ENCODE assay signal across 20 mouse cellular contexts in genomic region chr5:37233010-37233557, GRCm38 (mm10). TPM values are rescaled to one million over a fixed set of nuclear protein-coding genes. Genes with fewer than 3 reads are reported as not detected.
DNase-seq lines count a peak whose midpoint lies in the region; ATAC-seq and TF ChIP-seq lines count a peak whose summit lies in the region.
"Had no signal": no experiment of that assay in that cellular context is flagged by ENCODE, and none has a peak within 500 bp of the region (broad histone marks: within the 10 kb centered on the region; RNA-seq: fewer than 3 reads in every experiment).

No protein-coding gene starts in this region.

- no peaks in the 10 kb centered on the region for H3K9me3 ChIP-seq in forebrain, embryonic 15.5 days
- no peaks in the 10 kb centered on the region for H3K9me3 ChIP-seq in forebrain, embryonic 14.5 days (replicated peaks; ENCODE audit: control insufficient read depth, low read length)
- H3K9me3 ChIP-seq: embryonic facial prominence, embryonic 10.5 days; hindbrain, embryonic 15.5 days; limb, embryonic 13.5 days; midbrain, embryonic 13.5 days had no signal

- no peak for DNase-seq in forebrain, embryonic 14.5 days (ENCODE audit: low spot score)
- peak; percentile 68 to 82 for DNase-seq in layer of hippocampus, adult 2 months (ENCODE audit: low spot score in 2 of 2)
- DNase-seq in layer of hippocampus, postnatal 10 days (ENCODE audit: low spot score in 2 of 2), result no peak
- DNase-seq in left cerebral cortex, adult 9 months (ENCODE audit: low spot score in 2 of 2), result peak; percentile 74 to 82
- peak; percentile 71 to 92 for DNase-seq in right cerebral cortex, postnatal 36 days (ENCODE audit: low spot score in 2 of 2)
- no peak for DNase-seq in adrenal gland, adult 2 months
- DNase-seq: adrenal gland, adult 8-10 months; cerebellum, adult 9-11 months; gastrocnemius, postnatal 14 days; kidney, adult 2 months; kidney, postnatal 4 days; lung, postnatal 4 days; thymus, adult 2 months had no signal

- WGBS in forebrain, embryonic 15.5 days, result 45% methylated on average over 9 of the region's 9 CpGs
- 52% methylated on average over 9 of the region's 9 CpGs for WGBS in forebrain, embryonic 14.5 days

- H3K4me2 ChIP-seq in forebrain, embryonic 15.5 days (replicated peaks), result no peak overlapping the region
- no peak overlapping the region for H3K4me2 ChIP-seq in forebrain, embryonic 14.5 days (ENCODE audit: low read length)
- H3K4me2 ChIP-seq: hindbrain, embryonic 15.5 days; limb, embryonic 13.5 days; midbrain, embryonic 13.5 days had no signal

- 0 out of 2 replicates have a peak, but pooled peaks cover 2% of the 10 kb centered on the region for H3K27me3 ChIP-seq in forebrain, embryonic 15.5 days
- H3K27me3 ChIP-seq in forebrain, embryonic 14.5 days (replicated peaks; ENCODE audit: control insufficient read depth, insufficient read depth, low read length), result no peaks in the 10 kb centered on the region; the same call in 1 of the 2 replicates
- H3K27me3 ChIP-seq: hindbrain, embryonic 15.5 days; Patski had no signal

- no peaks in the 10 kb centered on the region for H3K36me3 ChIP-seq in forebrain, embryonic 15.5 days
- no peaks in the 10 kb centered on the region for H3K36me3 ChIP-seq in forebrain, embryonic 14.5 days (ENCODE audit: control insufficient read depth, insufficient read depth, low read length)
- H3K36me3 ChIP-seq: embryonic facial prominence, embryonic 10.5 days; hindbrain, embryonic 15.5 days; limb, embryonic 13.5 days; midbrain, embryonic 13.5 days had no signal

- 0 out of 2 replicates have a peak, but pooled peaks cover 4% of the 10 kb centered on the region for H3K4me1 ChIP-seq in forebrain, embryonic 15.5 days
- H3K4me1 ChIP-seq in forebrain, embryonic 14.5 days (ENCODE audit: control insufficient read depth, insufficient read depth, low read length), result no peaks in the 10 kb centered on the region
- H3K4me1 ChIP-seq: limb, embryonic 13.5 days; midbrain, embryonic 13.5 days had no signal

- peak overlapping the region; percentile 37 for H3K27ac ChIP-seq in forebrain, embryonic 15.5 days (replicated peaks)
- H3K27ac ChIP-seq in forebrain, embryonic 14.5 days (ENCODE audit: low read depth, low read length), result no peak overlapping the region
- peak overlapping the region; percentile 82 for H3K27ac ChIP-seq in layer of hippocampus, adult 2 months
- H3K27ac ChIP-seq: embryonic facial prominence, embryonic 10.5 days; hindbrain, embryonic 15.5 days; limb, embryonic 13.5 days; midbrain, embryonic 13.5 days had no signal

- no peak overlapping the region for H3K9ac ChIP-seq in forebrain, embryonic 15.5 days (replicated peaks)
- no peak overlapping the region for H3K9ac ChIP-seq in forebrain, embryonic 14.5 days (ENCODE audit: low read length)
- H3K9ac ChIP-seq: hindbrain, embryonic 15.5 days; limb, embryonic 13.5 days; midbrain, embryonic 13.5 days had no signal

- ATAC-seq in forebrain, embryonic 15.5 days (replicated peaks), result peak; percentile 44; the same call in 1 of the 2 replicates
- no peak for ATAC-seq in forebrain, embryonic 14.5 days
- no peak for ATAC-seq in activated CD4-positive, CD25-positive, alpha-beta regulatory T cell, adult 4 months
- ATAC-seq: midbrain, embryonic 13.5 days; Patski had no signal

- no peak overlapping the region for H3K4me3 ChIP-seq in forebrain, embryonic 15.5 days
- no peak overlapping the region for H3K4me3 ChIP-seq in forebrain, embryonic 14.5 days (ENCODE audit: low read depth, low read length)
- H3K4me3 ChIP-seq in layer of hippocampus, adult 2 months, result no peak overlapping the region
- H3K4me3 ChIP-seq: embryonic facial prominence, embryonic 10.5 days; hindbrain, embryonic 15.5 days; limb, embryonic 13.5 days; midbrain, embryonic 13.5 days had no signal

- TF ChIP-seq CTCF in layer of hippocampus, adult 2 months (conservative IDR thresholded peaks at IDR 0.05), result no peak

RNA-seq across cellular contexts. Expression of gene Crmp1, which starts 8.7 kb away (rescaled TPM):
- polyA plus RNA-seq in forebrain, embryonic 15.5 days (2015; fragmentation: Nextera tagmentation; extraction: Ambion mirVana), result 790 and 813 TPM in 2 replicates
- 654 and 880 TPM in 2 replicates for polyA plus RNA-seq in forebrain, embryonic 14.5 days (2014; fragmentation: Nextera tagmentation; extraction: Ambion mirVana)
- 100 to 1,000 TPM; 234 to 238 TPM for total RNA-seq in layer of hippocampus, adult 2 months (2021)
- total RNA-seq in layer of hippocampus, postnatal 10 days (2021), result 100 to 1,000 TPM; 793 to 842 TPM
- polyA plus RNA-seq in activated CD4-positive, CD25-positive, alpha-beta regulatory T cell, adult 4 months (2017; shearing (Covaris generic)), result 10 to 100 TPM; 11.2 to 11.5 TPM
- total RNA-seq in adrenal gland, adult 2 months (2021), result 1 to 10 TPM; 7.2 to 9.7 TPM
- 8.7 and 9.9 TPM in 2 replicates for polyA plus RNA-seq in adrenal gland, adult 2 months (2012; rRNA removed)

Comparison
In these comparisons a context has a peak if more than half of its experiments do, and no peak if none do; other contexts are left out.
1. DNase-seq: peak in layer of hippocampus, adult 2 months (2 of 2), left cerebral cortex, adult 9 months (2 of 2) and right cerebral cortex, postnatal 36 days (2 of 2); none in forebrain, embryonic 14.5 days (single experiment), layer of hippocampus, postnatal 10 days (0 of 2) and adrenal gland, adult 2 months (single experiment).
2. RNA of gene Crmp1, which starts 8.7 kb away (polyA plus RNA-seq): 790 to 813 TPM in forebrain, embryonic 15.5 days and 654 to 880 TPM in forebrain, embryonic 14.5 days; 11.2 to 11.5 TPM in activated CD4-positive, CD25-positive, alpha-beta regulatory T cell, adult 4 months and 8.7 to 9.9 TPM in adrenal gland, adult 2 months; every median in the first group is over 10 times any median in the second.